Mouse (Mus musculus) c-Kit-negative CD71-positive TER-119-positive erythroid progenitor cells, embryonic 14.5 days (primary cell): ENCODE data around the gene Gm11567.
"Not testable (repeated sequence)": the region's sequence is repeated elsewhere in the genome, so short reads cannot be mapped to it uniquely, and the experiment has no call there.

Experiments used
- DNase-seq: peaks from one replicate; pipeline ENCODE4 v3.0.0-alpha.2; 2013; ENCODE audit warnings: low read depth, low spot score

Gm11567 gene

DNA sequence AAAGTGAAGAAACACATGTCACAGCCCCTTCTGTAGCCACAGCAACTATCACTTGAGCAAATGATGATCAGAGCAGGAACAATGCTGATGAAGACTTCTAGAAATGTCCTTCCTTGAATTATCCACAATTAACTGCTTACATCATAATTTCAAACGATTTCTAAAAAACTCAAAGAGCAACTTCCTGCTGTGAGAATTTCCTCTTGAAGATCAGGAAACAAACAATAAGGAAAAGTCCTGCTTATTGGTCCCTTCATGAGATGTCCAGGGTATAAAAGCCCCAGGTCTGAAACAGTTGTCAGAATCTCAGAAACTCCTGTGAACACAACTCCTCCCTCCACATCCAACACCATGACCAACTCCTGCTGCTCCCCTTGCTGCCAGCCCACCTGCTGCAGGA lies at the start of gene Gm11567:
Gene Gm11567, plus strand, starts transcription at position 301 of the 400 bp plus-strand sequence.
- not testable (repeated sequence) for DNase-seq

DNA sequence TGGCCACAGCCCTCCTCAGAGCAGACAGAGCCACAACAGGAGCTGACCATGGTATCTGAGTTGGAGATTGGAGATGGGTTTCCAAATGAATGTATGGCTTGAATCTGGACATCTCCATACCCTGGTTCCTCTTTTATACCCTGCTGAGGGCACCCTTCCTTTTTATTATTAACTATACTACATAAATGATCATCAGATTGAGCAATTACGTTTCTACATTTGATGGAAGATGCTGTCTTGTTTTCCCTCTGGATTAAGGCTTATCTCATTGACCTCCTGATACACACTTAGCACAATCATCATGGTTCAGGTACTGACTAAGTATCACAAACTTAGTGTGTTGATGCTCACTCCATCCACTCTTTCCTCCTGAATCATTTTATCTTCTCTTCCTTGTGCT lies 41.0 kb upstream of the Gm11567 start, which contains the start of gene 2300003K06Rik:
Gene 2300003K06Rik, minus strand, starts transcription at position 101 of the 400 bp plus-strand sequence.
- no peak for DNase-seq

GRCm38 (mm10) chr11:99842185-99842584 lies 36.8 kb upstream of the Gm11567 start:
- no peak for DNase-seq

DNA sequence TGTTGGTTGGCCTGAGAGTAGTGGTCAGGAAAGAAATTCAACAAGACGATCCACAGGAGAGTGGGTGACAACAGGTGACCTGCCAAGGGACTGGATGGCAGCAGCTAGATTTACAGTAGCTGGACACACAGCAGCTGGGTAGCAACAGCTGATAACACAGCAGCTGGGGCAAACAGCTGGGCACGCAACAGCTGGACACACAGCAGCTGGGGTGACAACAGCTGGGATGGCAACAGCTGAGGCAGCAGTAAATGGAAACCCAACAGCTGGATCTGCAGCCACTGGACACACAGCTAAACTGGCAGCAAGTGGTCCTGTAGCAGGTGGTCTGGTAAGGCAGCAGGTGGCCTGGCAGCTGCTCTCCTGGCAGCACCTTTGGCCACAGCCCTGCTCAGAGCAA lies 32.2 kb upstream of the Gm11567 start:
- DNase-seq: no peak

- no peak for DNase-seq
These were observed 27.5 kb upstream of the Gm11567 start, which contains the start of gene Krtap4-16 for GRCm38 (mm10) chr11:99851508-99851907. Gene Krtap4-16 (minus strand): TSS chr11:99851608.

DNA sequence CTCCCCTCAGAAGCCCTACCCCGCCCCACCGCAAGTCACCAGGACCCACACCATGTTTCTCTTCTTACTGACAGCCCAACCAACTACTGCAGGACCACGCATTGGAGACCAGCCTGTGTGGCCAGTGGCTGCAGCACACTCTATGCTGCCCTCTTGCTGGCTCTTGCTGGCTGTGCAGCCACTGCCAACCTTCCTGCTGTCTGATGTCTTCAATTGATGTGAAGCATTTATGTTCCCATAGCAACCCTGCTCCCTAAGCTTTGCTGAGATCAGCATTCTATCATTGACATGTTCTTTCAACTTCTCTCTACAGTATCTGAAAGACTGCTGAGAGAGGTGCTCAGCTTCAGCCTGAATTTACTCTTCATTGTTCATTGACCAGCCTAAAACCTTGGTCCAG lies 24.9 kb upstream of the Gm11567 start:
- DNase-seq: no peak

DNA sequence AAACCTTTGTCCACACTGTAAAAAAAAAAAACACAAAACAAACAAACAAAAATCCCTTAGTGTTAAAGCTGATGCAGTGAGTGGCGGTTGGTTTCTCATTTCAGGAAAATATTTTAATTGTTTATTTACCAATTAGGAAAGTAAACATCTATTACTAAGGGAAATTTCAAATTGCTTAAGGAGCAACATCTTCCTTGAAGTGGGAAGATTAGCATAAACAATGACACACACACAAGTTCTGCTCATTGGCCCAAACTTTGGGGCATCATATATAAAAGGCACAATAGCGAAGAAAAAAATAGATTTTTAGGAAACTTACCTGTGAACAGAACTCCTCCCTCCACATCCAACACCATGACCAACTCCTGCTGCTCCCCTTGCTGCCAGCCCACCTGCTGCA lies 21.4 kb upstream of the Gm11567 start, which contains the start of gene Gm11568:
Gene Gm11568, plus strand, starts transcription at position 301 of the 400 bp plus-strand sequence.
- no peak for DNase-seq

GRCm38 (mm10) chr11:99858761-99859160 lies 20.2 kb upstream of the Gm11567 start:
- no peak for DNase-seq

- not testable (repeated sequence) for DNase-seq
These were observed 14.8 kb upstream of the Gm11567 start, which contains the start of gene Gm11559 for GRCm38 (mm10) chr11:99864176-99864575. Gene Gm11559 (plus strand): TSS chr11:99864476.

DNA sequence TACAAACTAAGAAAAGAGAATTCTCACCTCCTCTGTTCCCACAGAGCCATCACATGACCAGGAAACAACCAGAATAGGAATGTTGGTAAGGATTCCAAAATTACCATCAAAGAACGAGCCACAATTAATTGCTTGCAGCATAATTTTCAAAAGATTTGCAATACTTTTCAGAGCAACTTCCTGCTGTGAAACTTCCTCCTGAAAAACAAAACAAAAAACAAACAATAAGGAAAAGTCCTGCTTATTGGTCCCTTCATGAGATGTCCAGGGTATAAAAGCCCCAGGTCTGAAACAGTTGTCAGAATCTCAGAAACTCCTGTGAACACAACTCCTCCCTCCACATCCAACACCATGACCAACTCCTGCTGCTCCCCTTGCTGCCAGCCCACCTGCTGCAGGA lies 5.9 kb upstream of the Gm11567 start, which contains the start of gene Krtap9-1:
Gene Krtap9-1, plus strand, starts transcription at position 301 of the 400 bp plus-strand sequence.
- DNase-seq: not testable (repeated sequence)

DNA sequence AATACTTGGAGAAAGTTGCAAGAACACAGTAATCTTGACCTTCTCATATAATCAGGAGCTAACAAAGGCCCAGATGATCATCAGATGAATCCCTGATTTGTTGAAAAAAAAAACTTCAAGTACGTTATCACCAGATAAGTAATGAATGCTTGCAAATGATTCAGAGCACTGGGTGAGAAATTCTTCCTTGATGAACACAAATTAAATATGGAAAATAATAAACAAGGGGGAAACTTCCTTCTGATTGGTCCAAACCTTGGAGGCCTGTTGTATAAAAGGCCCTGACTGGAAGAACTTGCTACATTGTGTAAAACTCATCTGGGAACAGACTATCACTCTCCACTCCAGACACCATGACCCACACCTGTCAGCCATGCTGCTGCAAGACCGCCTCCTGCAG lies 28.6 kb downstream of the Gm11567 start, which contains the start of gene Krtap31-1:
Gene Krtap31-1, plus strand, starts transcription at position 301 of the 400 bp plus-strand sequence.
- no peak for DNase-seq

GRCm38 (mm10) chr11:99914451-99914850 lies 35.5 kb downstream of the Gm11567 start, which contains the start of gene Gm11565:
Gene Gm11565 (plus strand): TSS chr11:99914751.
- no peak for DNase-seq
